Mouse (Mus musculus) cortical plate, adult 2 months (tissue): ENCODE measurements around the gene Tpr.

Experiments used
- CTCF ChIP-seq: fragments of 200-500 bp; IDR thresholded peaks from 2 replicates; pipeline ENCODE4 v1.5.1; 2011; ENCODE audit warnings: mild to moderate bottlenecking, control low read depth, low read length; ENCODE audit not compliant: insufficient read depth; ENCODE audit errors: extremely low read depth
- POLR2A ChIP-seq: fragments of 200-500 bp; IDR thresholded peaks from 2 replicates; pipeline ENCODE4 v1.6.1; 2011; ENCODE audit warnings: mild to moderate bottlenecking, low read length, control low read depth; ENCODE audit not compliant: insufficient read depth; ENCODE audit errors: extremely low read depth

GRCm38 (mm10) chr1:150387572-150387971 is 5.1 kb upstream of the Tpr start:
- TF ChIP-seq CTCF, result no peak
- no peak for TF ChIP-seq POLR2A
